Mouse (Mus musculus) forebrain, embryonic 10.5 days (tissue): Measurements from ENCODE around the gene Psg22. TPM values are rescaled to one million over a fixed set of nuclear protein-coding genes. Genes with fewer than 3 reads are reported as not detected.
A peak's percentile ranks its signal among the peaks of the same experiment; 100 is the strongest.
"Not testable (repeated sequence)": the region's sequence is repeated elsewhere in the genome, so short reads cannot be mapped to it uniquely, and the experiment has no call there.

ENCODE experiments used
- DNase-seq: peaks from one replicate; pipeline ENCODE4 v3.0.0-alpha.2; 2017; ENCODE audit warnings: low spot score; ENCODE audit errors: extremely low spot score
- H3K27ac ChIP-seq: fragments of 300-500 bp; sonication (generic); 2 replicates; pipeline ENCODE4 v1.5.1; 2016; ENCODE audit warnings: mild to moderate bottlenecking
- H3K27me3 ChIP-seq: fragments of 300-500 bp; sonication (generic); 2 replicates; pipeline ENCODE4 v1.6.1; 2016; ENCODE audit warnings: mild to moderate bottlenecking; ENCODE audit not compliant: poor library complexity, severe bottlenecking
- H3K36me3 ChIP-seq: fragments of 300-500 bp; sonication (generic); replicated peaks from 2 replicates; pipeline ENCODE4 v1.6.1; 2016; ENCODE audit warnings: mild to moderate bottlenecking, moderate library complexity
- H3K4me1 ChIP-seq: fragments of 300-500 bp; sonication (generic); 2 replicates; pipeline ENCODE4 v1.6.1; 2016
- H3K4me3 ChIP-seq: fragments of 300-500 bp; sonication (generic); 2 replicates; pipeline ENCODE4 v1.5.1; 2016; ENCODE audit warnings: mild to moderate bottlenecking, moderate library complexity
- H3K9me3 ChIP-seq: fragments of 300-500 bp; sonication (generic); 2 replicates; pipeline ENCODE4 v1.6.1; 2016; ENCODE audit warnings: mild to moderate bottlenecking, moderate library complexity
- WGBS: fragments of 180-500 bp; shearing (Covaris S2); methylation state at CpG from one replicate; pipeline ENCODE4 v1.1.7; 2016; 5-methylcytosine and 5-hydroxymethylcytosine counted together
- polyA plus RNA-seq: library from polyadenylated mRNA; unstranded; fragments of >200 nt; fragmentation: Nextera tagmentation; extraction: Ambion mirVana; gene quantifications from 2 replicates; pipeline ENCODE4 v1.2.1, GENCODE M21; 2016

The Psg22 gene
- polyA plus RNA-seq, 1 experiment from 2014 or later = not detected

DNA sequence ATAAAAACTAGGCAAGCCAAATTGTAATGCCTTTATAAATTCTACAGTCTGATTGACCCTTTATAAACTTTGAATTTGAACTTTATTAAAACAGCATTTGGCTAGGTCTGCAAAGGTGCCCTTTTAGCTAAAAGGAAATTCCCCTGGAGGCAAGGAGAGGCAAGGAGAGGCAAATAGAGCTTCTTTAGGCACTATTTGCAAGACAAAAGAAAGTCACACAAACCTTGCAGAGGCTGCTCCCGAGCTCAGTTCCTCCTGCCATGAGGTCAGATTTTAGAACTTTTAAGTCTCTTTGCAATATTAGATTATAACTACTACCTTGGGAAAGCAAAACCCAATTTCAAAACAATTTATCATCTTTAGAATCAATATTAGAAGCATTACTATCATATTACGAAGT, 29.5 kb downstream of the Psg22 start:
- H3K36me3 ChIP-seq, H3K4me3 ChIP-seq, H3K27ac ChIP-seq, DNase-seq: not testable (repeated sequence)
- Histone ChIP-seq H3K4me1 (peaks cover 27% of the 10 kb centered on the region), H3K9me3 (peaks cover 11% of the 10 kb centered on the region), H3K27me3 (peaks cover 24% of the 10 kb centered on the region)
- WGBS = 28% methylated on average over 2 of the region's 2 CpGs

DNA sequence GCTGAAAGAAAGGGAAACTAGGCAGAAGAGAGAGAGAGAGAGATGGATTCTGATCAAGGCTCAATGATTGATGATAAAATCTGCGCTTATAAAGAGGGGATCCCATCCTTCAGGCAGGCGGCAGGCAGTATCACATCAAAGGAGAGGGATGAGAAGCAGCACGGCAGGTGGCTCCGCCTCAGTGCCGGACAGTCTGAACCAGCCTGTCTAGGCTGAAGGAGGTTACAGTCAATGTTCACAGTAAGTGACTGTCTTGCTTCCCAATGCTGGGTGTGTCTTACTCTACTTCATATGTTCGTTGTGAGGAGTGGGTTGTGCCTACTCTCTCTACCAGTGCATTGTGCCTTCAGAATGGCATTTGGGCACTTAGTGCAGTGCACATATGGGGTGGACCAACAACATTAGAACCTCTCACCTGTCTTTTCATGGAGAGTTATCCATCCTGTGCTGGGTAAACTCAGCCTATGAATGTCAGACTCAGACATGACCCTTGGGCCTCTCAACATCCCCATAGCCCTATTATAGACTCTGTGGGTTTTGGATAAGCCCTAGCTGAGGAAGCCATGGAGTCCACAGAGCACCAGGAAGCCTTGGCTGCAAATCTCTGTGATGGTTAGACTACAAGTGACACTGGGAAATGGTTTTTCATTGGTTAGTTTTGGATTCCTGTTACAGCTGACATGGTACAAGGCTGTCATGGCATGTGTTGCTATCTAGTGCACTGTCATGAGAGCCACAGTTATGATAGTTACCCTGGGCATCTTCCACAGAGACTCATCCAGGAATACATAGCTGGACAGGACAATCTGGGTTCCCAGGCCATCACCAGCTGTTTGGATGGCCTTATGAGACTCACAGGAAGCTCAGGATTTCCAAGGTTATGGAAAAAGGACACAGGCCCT, 31.4 kb downstream of the Psg22 start:
- H3K9me3 ChIP-seq = peaks cover 11% of the 10 kb centered on the region
- H3K36me3 ChIP-seq = no peaks in the 10 kb centered on the region
- no peak for DNase-seq
- 18% methylated on average over 6 of the region's 6 CpGs for WGBS
- peak overlapping the region; percentile 12; the same call in 1 of the 2 replicates for H3K4me3 ChIP-seq
- H3K4me1 ChIP-seq = peaks cover 27% of the 10 kb centered on the region
- no peak overlapping the region for H3K27ac ChIP-seq
- peaks cover 24% of the 10 kb centered on the region for H3K27me3 ChIP-seq

DNA sequence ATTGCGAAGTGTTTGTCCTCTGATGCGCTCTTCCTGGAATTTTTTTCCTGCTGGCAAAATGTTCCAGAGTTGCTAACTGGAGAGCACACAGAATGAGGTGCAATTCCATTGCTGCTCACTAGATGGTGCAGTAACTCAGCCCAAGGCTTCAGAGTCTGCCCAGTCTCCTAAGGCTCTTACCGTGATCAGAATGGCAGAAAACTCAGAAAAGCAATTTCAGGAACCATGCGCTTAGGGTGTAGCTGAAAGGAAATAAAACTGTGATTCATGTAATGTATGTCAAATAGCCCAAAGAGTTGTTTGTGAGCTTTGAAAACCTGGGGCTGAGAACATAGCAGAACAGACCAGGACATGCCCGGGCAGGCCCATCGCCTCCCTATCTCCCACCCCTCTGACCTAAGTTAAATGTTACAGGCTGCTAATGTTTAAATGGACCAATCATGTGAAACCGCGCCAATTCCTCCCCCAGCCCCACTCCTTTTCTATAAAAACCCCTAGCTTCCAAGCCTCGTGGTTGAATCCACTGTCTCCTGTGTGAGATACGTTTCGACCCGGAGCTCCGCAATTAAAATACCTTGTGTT, 32.1 kb downstream of the Psg22 start:
- H3K36me3 ChIP-seq, H3K4me3 ChIP-seq, H3K27ac ChIP-seq, H3K9me3 ChIP-seq: not testable (repeated sequence)
- Histone ChIP-seq H3K27me3 (peaks cover 24% of the 10 kb centered on the region), H3K4me1 (peaks cover 27% of the 10 kb centered on the region)
- DNase-seq = peak; percentile 63
- WGBS = 57% methylated on average over 11 of the region's 13 CpGs

DNA sequence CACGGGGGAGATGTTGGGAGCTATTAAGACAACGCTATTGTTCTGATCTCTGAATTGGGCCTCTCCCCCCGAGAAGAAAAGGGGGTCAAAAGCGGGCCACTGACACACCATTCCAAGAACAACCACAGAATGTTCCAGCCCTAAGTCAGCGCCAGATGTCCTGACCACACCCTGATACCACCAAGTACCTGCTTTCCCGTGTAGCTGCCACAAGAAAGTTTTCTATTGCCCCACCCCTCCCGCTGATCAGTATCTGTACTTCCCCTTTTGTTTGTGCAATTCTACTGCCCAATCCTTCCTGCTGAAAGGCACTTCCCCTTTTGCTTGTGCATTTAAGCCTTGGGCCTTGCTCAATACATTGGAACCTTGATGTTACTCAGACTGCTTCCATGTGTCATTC, 42.3 kb downstream of the Psg22 start:
- H3K27me3 ChIP-seq, H3K9me3 ChIP-seq, H3K27ac ChIP-seq, DNase-seq, H3K36me3 ChIP-seq, H3K4me3 ChIP-seq, H3K4me1 ChIP-seq: not testable (repeated sequence)
- WGBS = 95% methylated on average over 7 of the region's 7 CpGs

DNA sequence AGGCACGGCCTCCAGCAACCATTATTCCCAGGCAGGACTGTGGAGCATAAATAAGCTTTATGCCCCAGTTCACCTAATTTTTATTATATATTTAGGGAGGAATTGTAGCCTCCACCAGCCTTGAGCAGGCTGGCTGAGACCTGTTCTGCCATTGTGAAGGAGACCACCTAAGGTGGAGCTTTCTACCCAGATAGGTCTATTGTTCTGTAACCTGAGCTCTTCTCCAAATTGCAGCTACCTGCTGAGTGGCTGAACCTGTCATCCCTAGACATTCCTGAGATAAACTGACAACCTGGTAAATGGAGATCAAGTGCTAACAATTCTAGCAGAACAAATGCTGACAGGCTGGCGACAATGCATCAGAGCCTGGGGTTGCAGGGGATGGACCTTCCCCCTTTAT, 45.0 kb downstream of the Psg22 start:
- not testable (repeated sequence) for H3K4me1 ChIP-seq, H3K27ac ChIP-seq

More for the DNA sequence above, 45.0 kb downstream of the Psg22 start:
- not testable (repeated sequence) for H3K27me3 ChIP-seq, DNase-seq, H3K9me3 ChIP-seq, H3K4me3 ChIP-seq, H3K36me3 ChIP-seq
- WGBS = 8% methylated on average over 1 of the region's 2 CpGs

Other genes with a start within 250 kb of the Psg22 start
- not detected in 2 replicates for gene Psg26, start 233.9 kb upstream of the Psg22 start, polyA plus RNA-seq
- gene Psg25, start 185.8 kb upstream of the Psg22 start, polyA plus RNA-seq = not detected in 2 replicates
- not detected in 2 replicates for gene Psg27, start 150.8 kb upstream of the Psg22 start, polyA plus RNA-seq
- not detected in 2 replicates for gene Psg23, start 101.6 kb upstream of the Psg22 start, polyA plus RNA-seq
- not detected in 2 replicates for gene Psg21, start 61.4 kb upstream of the Psg22 start, polyA plus RNA-seq
- gene Psg20, start 31.9 kb upstream of the Psg22 start, polyA plus RNA-seq = not detected in 2 replicates
- not detected in 2 replicates for gene Psg19, start 80.4 kb downstream of the Psg22 start, polyA plus RNA-seq
- gene Psg17, start 103.5 kb downstream of the Psg22 start, polyA plus RNA-seq = 0.09 TPM in 1 of 2 replicates, not detected in the other
- not detected in 2 replicates for gene Mill2, start 121.9 kb downstream of the Psg22 start, polyA plus RNA-seq
- 0.93 and 1.0 TPM in 2 replicates for gene Pglyrp1, start 153.2 kb downstream of the Psg22 start, polyA plus RNA-seq
- gene Ccdc61, start 192.3 kb downstream of the Psg22 start, polyA plus RNA-seq = 30.0 and 31.0 TPM in 2 replicates
- gene Nova2, start 207.8 kb downstream of the Psg22 start, polyA plus RNA-seq = 2.2 and 2.9 TPM in 2 replicates